Mouse (Mus musculus) granulocyte monocyte progenitor cell, adult 5-6 weeks (primary cell): Measurements from ENCODE around the gene Rcan3. TPM values are rescaled to one million over a fixed set of nuclear protein-coding genes. Genes with fewer than 3 reads are reported as not detected.

Experiments used
- total RNA-seq, 2 experiments: library from RNA; stranded (forward) in 1 of 2; stranded (reverse) in 1 of 2; fragments of 200-712, 200-1000 nt in 1 of 2; fragments of >200 nt in 1 of 2; fragmentation: Nextera tagmentation in 1 of 2; gene quantifications; 2 replicates each; pipeline ENCODE4 v1.2.3; 2014 to 2017

Rcan3 gene
- total RNA-seq, 2 experiments from 2014 or later: 3.6 to 9.3 TPM

Other genes with a start within 250 kb of the Rcan3 start
- 22.3 and 25.8 TPM in 2 replicates for gene Clic4, start 161.0 kb downstream of the Rcan3 start, total RNA-seq (2014; fragmentation: Nextera tagmentation)
- 28.2 and 28.9 TPM in 2 replicates for gene Clic4, start 161.0 kb downstream of the Rcan3 start, total RNA-seq (2017)
- gene Srrm1, start 80.5 kb downstream of the Rcan3 start, total RNA-seq (2014; fragmentation: Nextera tagmentation): 232 and 260 TPM in 2 replicates
- gene Srrm1, start 80.5 kb downstream of the Rcan3 start, total RNA-seq (2017): 84.9 and 94.7 TPM in 2 replicates
- gene Ncmap, start 35.6 kb downstream of the Rcan3 start, total RNA-seq (2014; fragmentation: Nextera tagmentation): not detected in 2 replicates
- not detected in 2 replicates for gene Ncmap, start 35.6 kb downstream of the Rcan3 start, total RNA-seq (2017)
- not detected in 2 replicates for gene Stpg1, start 60.9 kb upstream of the Rcan3 start, total RNA-seq (2014; fragmentation: Nextera tagmentation)
- not detected in 2 replicates for gene Stpg1, start 60.9 kb upstream of the Rcan3 start, total RNA-seq (2017)
- gene Nipal3, start 61.2 kb upstream of the Rcan3 start, total RNA-seq (2014; fragmentation: Nextera tagmentation): 5.7 and 8.4 TPM in 2 replicates
- 21.9 and 29.1 TPM in 2 replicates for gene Nipal3, start 61.2 kb upstream of the Rcan3 start, total RNA-seq (2017)
- gene Grhl3, start 139.8 kb upstream of the Rcan3 start, total RNA-seq (2014; fragmentation: Nextera tagmentation): not detected in 2 replicates
- gene Grhl3, start 139.8 kb upstream of the Rcan3 start, total RNA-seq (2017): not detected in 2 replicates